Mouse (Mus musculus): Measurements from ENCODE around the gene Gm21103. TPM values are rescaled to one million over a fixed set of nuclear protein-coding genes. Genes with fewer than 3 reads are reported as not detected.
"Not testable (repeated sequence)": the region's sequence is repeated elsewhere in the genome, so short reads cannot be mapped to it uniquely, and the experiment has no call there.

Gene Gm21103
- under 1 TPM in 1 of 2 experiments, not detected in 1; 0.37 TPM for polyA plus RNA-seq (2017; shearing (Covaris generic))

- ATAC-seq = not testable (repeated sequence)
These were observed at the start of gene Gm21103 for GRCm38 (mm10) chr14:6304743-6305142. Gene Gm21103 (minus strand): TSS chr14:6304843.

GRCm38 (mm10) chr14:6343578-6343977 is 38.9 kb upstream of the Gm21103 start, which contains the start of gene Gm3618:
Gene Gm3618 (minus strand): TSS chr14:6343678.
- ATAC-seq = not testable (repeated sequence)

- not testable (repeated sequence) for ATAC-seq
These were observed 17.5 kb downstream of the Gm21103 start, which contains the start of gene Gm3411 for GRCm38 (mm10) chr14:6286931-6287715. Gene Gm3411 (minus strand): TSS chr14:6287250.

Other genes with a start within 250 kb of the Gm21103 start
- gene Gm6337, start 246.6 kb downstream of the Gm21103 start, polyA plus RNA-seq (2017; shearing (Covaris generic)) = not detected
- 1 to 10 TPM; 1.4 to 3.2 TPM for gene Gm8206, start 210.9 kb downstream of the Gm21103 start, polyA plus RNA-seq (2017; shearing (Covaris generic))
- gene Gm3468, start 196.2 kb downstream of the Gm21103 start, polyA plus RNA-seq (2017; shearing (Covaris generic)) = 10 to 100 TPM in 1 of 2 experiments, 1 to 10 TPM in 1; 8.8 to 10.0 TPM
- not detected for gene Gm3476, start 179.0 kb downstream of the Gm21103 start, polyA plus RNA-seq (2017; shearing (Covaris generic))
- gene Gm21560, start 85.6 kb downstream of the Gm21103 start, polyA plus RNA-seq (2017; shearing (Covaris generic)) = not detected
- gene Gm3411, start 17.6 kb downstream of the Gm21103 start, polyA plus RNA-seq (2017; shearing (Covaris generic)) = 1 to 10 TPM; 1.4 to 2.2 TPM
- not detected for gene Gm3618, start 38.8 kb upstream of the Gm21103 start, polyA plus RNA-seq (2017; shearing (Covaris generic))
- not detected for gene Gm16440, start 85.5 kb upstream of the Gm21103 start, polyA plus RNA-seq (2017; shearing (Covaris generic))
- gene Gm3591, start 107.6 kb upstream of the Gm21103 start, polyA plus RNA-seq (2017; shearing (Covaris generic)) = 1 to 10 TPM in 1 of 2 experiments, under 1 TPM in 1; 0.38 to 4.6 TPM
- gene Gm3594, start 139.8 kb upstream of the Gm21103 start, polyA plus RNA-seq (2017; shearing (Covaris generic)) = not detected
- gene Gm8356, start 232.4 kb upstream of the Gm21103 start, polyA plus RNA-seq (2017; shearing (Covaris generic)) = not detected